Mouse (Mus musculus) CH12.LX (cell line): Measurements from ENCODE around the gene Ly6g6d. TPM values are rescaled to one million over a fixed set of nuclear protein-coding genes. Genes with fewer than 3 reads are reported as not detected.
A peak's percentile ranks its signal among the peaks of the same experiment; 100 is the strongest.

ENCODE experiments used
- DNase-seq: peaks from one replicate; pipeline ENCODE4 v3.0.0-alpha.2; 2013; ENCODE audit errors: extremely low read depth
- H3K27ac ChIP-seq: 2 replicates; pipeline ENCODE4 v1.5.1; 2012; ENCODE audit warnings: low read depth, mild to moderate bottlenecking, control low read depth, moderate library complexity; ENCODE audit not compliant: insufficient read depth
- H3K27me3 ChIP-seq: replicated peaks from 2 replicates; pipeline ENCODE3; 2012; ENCODE audit warnings: inconsistent platforms
- H3K36me3 ChIP-seq, 2 experiments: replicated peaks in 1 of 2; 2 replicates each; pipeline versions ENCODE3 to v1.6.1; 2012; ENCODE audit warnings: inconsistent platforms in 1 of 2, low read length in 1 of 2, mild to moderate bottlenecking in 1 of 2, mixed read lengths in 1 of 2, moderate library complexity in 1 of 2; ENCODE audit not compliant: control insufficient read depth in 1 of 2, insufficient read depth in 1 of 2
- H3K4me1 ChIP-seq, 2 experiments: 2 replicates each; pipeline ENCODE4 v1.6.1; 2012; ENCODE audit warnings: inconsistent platforms in 1 of 2, moderate library complexity in 1 of 2; ENCODE audit not compliant: insufficient read depth in 2 of 2, control insufficient read depth in 1 of 2
- H3K4me2 ChIP-seq: 2 replicates; pipeline ENCODE4 v1.6.1; 2012; ENCODE audit warnings: low read depth, mild to moderate bottlenecking, control low read depth; ENCODE audit not compliant: poor library complexity, insufficient read depth, severe bottlenecking
- H3K4me3 ChIP-seq, 3 experiments: fragments of 150-350 bp in 1 of 3; sonication (generic) in 1 of 3; replicated peaks in 1 of 3; 2 replicates each; pipeline versions ENCODE3 to v1.5.1; 2011 to 2012; ENCODE audit warnings: low read depth in 2 of 3, low read length in 2 of 3, mild to moderate bottlenecking in 2 of 3, moderate library complexity in 2 of 3, control low read depth in 1 of 3, improper control_type of control experiment in 1 of 3, inconsistent platforms in 1 of 3, mixed read lengths in 1 of 3; ENCODE audit not compliant: poor library complexity in 1 of 3
- H3K79me2 ChIP-seq: replicated peaks from 2 replicates; pipeline ENCODE4 v1.6.1; 2012; ENCODE audit warnings: mild to moderate bottlenecking, moderate library complexity; ENCODE audit not compliant: control insufficient read depth, poor library complexity, insufficient read depth, severe bottlenecking; ENCODE audit errors: extremely low read depth
- H3K9ac ChIP-seq: 2 replicates; pipeline ENCODE4 v1.6.1; 2012; ENCODE audit warnings: low read depth, mild to moderate bottlenecking, control low read depth, moderate library complexity; ENCODE audit not compliant: insufficient read depth
- H3K9me3 ChIP-seq: replicated peaks from 2 replicates; pipeline ENCODE3; 2012; ENCODE audit warnings: low read length, inconsistent platforms, mixed read lengths
- CHD1 ChIP-seq: IDR thresholded peaks from 2 replicates; pipeline ENCODE4 v1.6.1; 2012; ENCODE audit warnings: low read depth, low read length, improper control_type of control experiment, inconsistent platforms
- CHD2 ChIP-seq: IDR thresholded peaks from 2 replicates; pipeline ENCODE4 v1.6.1; 2011; ENCODE audit warnings: low read length, improper control_type of control experiment
- E2F4 ChIP-seq: IDR thresholded peaks from 2 replicates; pipeline ENCODE4 v1.6.1; 2011; ENCODE audit warnings: low read depth, low read length, improper control_type of control experiment; ENCODE audit not compliant: insufficient replicate concordance
- ELF1 ChIP-seq: IDR thresholded peaks from 2 replicates; pipeline ENCODE4 v1.6.1; 2014; ENCODE audit warnings: low read depth, mild to moderate bottlenecking, inconsistent platforms, low read length, improper control_type of control experiment
- EP300 ChIP-seq: IDR thresholded peaks from 2 replicates; pipeline ENCODE4 v1.6.1; 2011; ENCODE audit warnings: low read length, improper control_type of control experiment
- ETS1 ChIP-seq: conservative IDR thresholded peaks from 2 replicates; pipeline ENCODE4 v1.6.1; 2012; ENCODE audit warnings: low read depth, mild to moderate bottlenecking, inconsistent platforms, low read length, improper control_type of control experiment, moderate library complexity
- GABPA ChIP-seq: IDR thresholded peaks from 2 replicates; pipeline ENCODE4 v1.6.1; 2012; ENCODE audit warnings: low read depth, low read length, improper control_type of control experiment, inconsistent platforms; ENCODE audit not compliant: insufficient replicate concordance
- HCFC1 ChIP-seq: IDR thresholded peaks from 2 replicates; pipeline ENCODE4 v1.6.1; 2012; ENCODE audit warnings: low read depth, mild to moderate bottlenecking, inconsistent platforms, low read length, improper control_type of control experiment
- KAT2A ChIP-seq: IDR thresholded peaks from 2 replicates; pipeline ENCODE4 v1.6.1; 2012; ENCODE audit warnings: low read length, improper control_type of control experiment, inconsistent platforms; ENCODE audit not compliant: insufficient replicate concordance
- MAZ ChIP-seq: IDR thresholded peaks from 2 replicates; pipeline ENCODE4 v1.6.1; 2012; ENCODE audit warnings: low read depth, mild to moderate bottlenecking, inconsistent platforms, low read length, improper control_type of control experiment, moderate library complexity
- MEF2A ChIP-seq: IDR thresholded peaks from 2 replicates; pipeline ENCODE4 v1.6.1; 2014; ENCODE audit warnings: low read depth, mild to moderate bottlenecking, inconsistent platforms, low read length, improper control_type of control experiment, borderline replicate concordance
- MYC ChIP-seq: IDR thresholded peaks from 2 replicates; pipeline ENCODE4 v1.6.1; 2011; ENCODE audit warnings: low read depth, mild to moderate bottlenecking, improper control_type of control experiment, low read length
- NELFE ChIP-seq: IDR thresholded peaks from 2 replicates; pipeline ENCODE4 v1.6.1; 2011; ENCODE audit warnings: low read depth, low read length, improper control_type of control experiment
- PAX5 ChIP-seq: IDR thresholded peaks from 2 replicates; pipeline ENCODE4 v1.6.1; 2012; ENCODE audit warnings: low read length, inconsistent platforms, mixed read lengths
- RAD21 ChIP-seq: IDR thresholded peaks from 2 replicates; pipeline ENCODE4 v1.6.1; 2011; ENCODE audit warnings: low read depth, mild to moderate bottlenecking, low read length, improper control_type of control experiment, moderate library complexity
- RCOR1 ChIP-seq: conservative IDR thresholded peaks from 2 replicates; pipeline ENCODE4 v1.6.1; 2012; ENCODE audit warnings: low read depth, mild to moderate bottlenecking, inconsistent platforms, low read length, improper control_type of control experiment
- SMC3 ChIP-seq: IDR thresholded peaks from 2 replicates; pipeline ENCODE4 v1.6.1; 2011; ENCODE audit warnings: low read depth, low read length, improper control_type of control experiment
- TBP ChIP-seq: conservative IDR thresholded peaks from 2 replicates; pipeline ENCODE4 v1.6.1; 2011; ENCODE audit warnings: low read depth, low read length, improper control_type of control experiment
- TCF12 ChIP-seq: IDR thresholded peaks from 2 replicates; pipeline ENCODE4 v1.6.1; 2014; ENCODE audit warnings: low read depth, mild to moderate bottlenecking, inconsistent platforms, low read length, improper control_type of control experiment
- USF1 ChIP-seq: IDR thresholded peaks from 2 replicates; pipeline ENCODE4 v1.6.1; 2014; ENCODE audit warnings: low read depth, mild to moderate bottlenecking, inconsistent platforms, low read length, improper control_type of control experiment
- ZC3H11A ChIP-seq: IDR thresholded peaks from 2 replicates; pipeline ENCODE4 v1.6.1; 2012; ENCODE audit warnings: low read depth, mild to moderate bottlenecking, inconsistent platforms, low read length, improper control_type of control experiment
- ZKSCAN1 ChIP-seq: IDR thresholded peaks from 2 replicates; pipeline ENCODE4 v1.6.1; 2012; ENCODE audit warnings: low read depth, inconsistent platforms, low read length, improper control_type of control experiment, borderline replicate concordance
- ZMIZ1 ChIP-seq: IDR thresholded peaks from 2 replicates; pipeline ENCODE4 v1.6.1; 2012; ENCODE audit warnings: low read depth, mild to moderate bottlenecking, inconsistent platforms, low read length, improper control_type of control experiment
- dilution Hi-C: fragments of 300-500 bp; cut with MboI; formaldehyde crosslinking; loops from 2 replicates; pipeline ENCODE4 v1.14.3; 2020; ENCODE audit warnings: low sequenced_read_pairs; ENCODE audit not compliant: extremely low pct_unique_long_range_greater_than_20kb, extremely low pct_ligation_motif_present
- in situ Hi-C: fragments of 300-500 bp; cut with MboI; formaldehyde crosslinking; loops from 3 replicates; pipeline ENCODE4 v1.14.3; 2019; ENCODE audit warnings: low sequenced_read_pairs, low pct_ligation_motif_present, low pct_unique_long_range_greater_than_20kb, mixed read lengths
- polyA plus RNA-seq: library from polyadenylated mRNA; unstranded; fragments of >175 nt; gene quantifications from 2 replicates; pipeline ENCODE4 v1.2.1, GENCODE M21; 2012; ENCODE audit warnings: low read depth; ENCODE audit not compliant: insufficient read length
- total RNA-seq, 2 experiments: library from RNA; depleted of rRNA; stranded (reverse); fragments of 300-350 nt in 1 of 2; fragments of >200 nt in 1 of 2; gene quantifications; 2 replicates each; pipeline ENCODE4 v1.2.3; 2012 to 2014

The Ly6g6d gene
- total and polyA plus RNA-seq, 3 experiments: 0.44 TPM; not detected in 2

DNA sequence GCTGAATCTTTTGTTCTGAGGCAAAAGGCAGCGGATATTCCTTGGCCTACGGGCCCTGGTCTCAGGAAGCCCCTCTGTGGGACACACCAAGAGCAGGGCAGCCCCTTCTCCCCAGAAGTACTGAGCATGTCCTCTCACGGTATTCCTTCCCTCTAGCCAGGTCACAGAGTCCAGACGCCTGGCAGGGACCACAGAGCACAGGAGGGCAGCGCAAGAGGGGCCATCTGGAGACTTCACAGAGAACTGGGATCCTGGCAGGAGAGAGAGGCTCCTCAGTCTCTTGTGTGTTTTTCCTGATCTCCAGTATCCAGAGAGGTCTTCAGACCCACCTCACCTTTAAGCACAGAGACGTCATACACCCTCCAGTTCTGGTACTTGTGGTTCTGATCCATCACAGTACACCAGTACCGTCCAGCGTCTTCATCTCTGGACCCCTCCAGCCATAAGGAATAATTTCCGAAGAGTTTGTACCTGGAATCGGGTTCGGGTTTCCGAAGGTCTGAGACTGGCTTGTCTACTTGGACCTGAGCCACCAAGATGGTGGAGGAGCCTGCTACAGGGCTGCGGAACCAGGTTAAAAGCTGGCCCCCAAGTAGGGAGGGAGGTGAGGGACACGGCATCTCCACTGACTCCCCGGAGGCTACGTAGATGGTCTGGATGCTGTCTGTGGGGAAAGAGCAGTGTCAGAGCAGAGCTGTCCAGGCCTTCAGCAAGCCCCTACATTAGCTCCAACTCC, 5.1 kb upstream of the Ly6g6d start:
- no peak overlapping the region for H3K27ac ChIP-seq
- dilution Hi-C loops (no loop called here), in situ Hi-C loops (no loop called here)
- peaks cover 17% of the 10 kb centered on the region for H3K27me3 ChIP-seq
- H3K4me1 ChIP-seq: peaks cover 13 to 22% of the 10 kb centered on the region in 2 experiments
- H3K36me3 ChIP-seq: no peaks in the 10 kb centered on the region
- no peak overlapping the region for H3K4me3 ChIP-seq
- DNase-seq: no peak
- no peak overlapping the region for H3K9ac ChIP-seq
- no peak for TF ChIP-seq ZKSCAN1
- TF ChIP-seq RAD21: no peak
- TF ChIP-seq CHD2: no peak
- TF ChIP-seq TBP: no peak
- no peak for TF ChIP-seq TCF12
- TF ChIP-seq MAZ: no peak
- TF ChIP-seq ZC3H11A: no peak
- no peak for TF ChIP-seq HCFC1
- no peak for TF ChIP-seq SMC3
- TF ChIP-seq RCOR1: no peak
- TF ChIP-seq KAT2A: no peak
- TF ChIP-seq ETS1: no peak
- TF ChIP-seq EP300: no peak
- TF ChIP-seq PAX5: no peak
- no peak for TF ChIP-seq ELF1
- TF ChIP-seq GABPA: no peak
- no peak for TF ChIP-seq E2F4
- no peaks in the 10 kb centered on the region for H3K9me3 ChIP-seq
- H3K79me2 ChIP-seq: no peaks in the 10 kb centered on the region
- no peak overlapping the region for H3K4me2 ChIP-seq

GRCm38 (mm10) chr17:35080710-35081109, 2.8 kb upstream of the Ly6g6d start:
- H3K4me1 ChIP-seq: peaks cover 17 to 22% of the 10 kb centered on the region in 2 experiments
- peak; percentile 14 for DNase-seq
- H3K4me3 ChIP-seq: no peak overlapping the region
- no peak overlapping the region for H3K4me2 ChIP-seq
- dilution Hi-C loops: no loop called here
- H3K36me3 ChIP-seq: no peaks in the 10 kb centered on the region
- TF ChIP-seq KAT2A (no peak), NELFE (no peak), ZC3H11A (no peak), PAX5 (no peak), USF1 (no peak), SMC3 (no peak), ETS1 (no peak), MEF2A (no peak), GABPA (no peak), MYC (no peak), CHD1 (no peak), ZMIZ1 (no peak), CHD2 (no peak), RCOR1 (no peak)
- TF ChIP-seq, all 38 proteins: peak for 0
- peaks cover 3% of the 10 kb centered on the region for H3K27me3 ChIP-seq
- H3K27ac ChIP-seq: no peak overlapping the region
- no peak overlapping the region for H3K9ac ChIP-seq
- no peaks in the 10 kb centered on the region for H3K79me2 ChIP-seq
- in situ Hi-C loops: no loop called here
- no peaks in the 10 kb centered on the region for H3K9me3 ChIP-seq
